19 mouse cellular contexts compared by ENCODE assay signal in genomic region chr12:107394467-107394866, GRCm38 (mm10).
"Had no signal": no experiment of that assay in that cellular context is flagged by ENCODE, and none has a peak within 500 bp of the region (broad histone marks: within the 10 kb centered on the region; RNA-seq: fewer than 3 reads in every experiment).

No protein-coding gene starts in this region.

- DNase-seq: liver, postnatal 0 days; lung, adult 2 months; lung, postnatal 14 days; lung, postnatal 36 days; right cerebral cortex, postnatal 14 days; thymus, adult 2 months; thymus, postnatal 25 days; thymus, postnatal 4 days had no signal

- H3K9ac ChIP-seq: liver, embryonic 15.5 days; liver, postnatal 0 days; lung, embryonic 15.5 days; midbrain, embryonic 13.5 days; midbrain, embryonic 15.5 days; neural tube, embryonic 12.5 days; stomach, embryonic 15.5 days had no signal

- H3K4me3 ChIP-seq: liver, embryonic 15.5 days; lung, embryonic 15.5 days; megakaryocyte, embryonic 14.5 days; midbrain, embryonic 13.5 days; midbrain, embryonic 15.5 days; neural tube, embryonic 12.5 days; stomach, embryonic 15.5 days had no signal

- ATAC-seq: liver, postnatal 0 days; lung, postnatal 0 days; midbrain, embryonic 13.5 days; midbrain, embryonic 15.5 days had no signal

- H3K27ac ChIP-seq: liver, embryonic 15.5 days; lung, embryonic 15.5 days; macrophage; midbrain, embryonic 13.5 days; midbrain, embryonic 15.5 days; neural tube, embryonic 12.5 days; stomach, embryonic 15.5 days; stomach, postnatal 0 days had no signal

- H3K4me2 ChIP-seq: liver, embryonic 15.5 days; lung, embryonic 15.5 days; midbrain, embryonic 11.5 days; midbrain, embryonic 13.5 days; midbrain, embryonic 15.5 days; neural tube, embryonic 12.5 days; stomach, embryonic 15.5 days had no signal

- H3K9me3 ChIP-seq: liver, embryonic 15.5 days; lung, embryonic 15.5 days; midbrain, embryonic 13.5 days; midbrain, embryonic 15.5 days; neural tube, embryonic 12.5 days; stomach, embryonic 15.5 days had no signal

- H3K4me1 ChIP-seq: liver, embryonic 15.5 days; lung, embryonic 15.5 days; megakaryocyte, embryonic 14.5 days; midbrain, embryonic 13.5 days; midbrain, embryonic 15.5 days; neural tube, embryonic 12.5 days; stomach, embryonic 15.5 days had no signal

- H3K36me3 ChIP-seq: liver, embryonic 15.5 days; lung, embryonic 15.5 days; midbrain, embryonic 13.5 days; midbrain, embryonic 15.5 days; neural tube, embryonic 12.5 days; stomach, embryonic 15.5 days had no signal

- H3K27me3 ChIP-seq: liver, embryonic 15.5 days; lung, embryonic 15.5 days; megakaryocyte, embryonic 14.5 days; midbrain, embryonic 13.5 days; midbrain, embryonic 15.5 days; neural tube, embryonic 12.5 days; stomach, embryonic 15.5 days had no signal
